Mouse (Mus musculus) right cerebral cortex, adult 2 months (tissue): ENCODE measurements at regions not wholly inside any gene's neighbourhood (a gene's known extent, or its start where the extent isn't known, plus 50 kb on each side); places are given as distances from the start of the nearest gene placed in this dataset.

ENCODE experiments used
- DNase-seq, 2 experiments: peaks; one replicate each; pipeline ENCODE4 v3.0.0; 2021 to 2022; ENCODE audit warnings: low spot score in 2 of 2

DNA sequence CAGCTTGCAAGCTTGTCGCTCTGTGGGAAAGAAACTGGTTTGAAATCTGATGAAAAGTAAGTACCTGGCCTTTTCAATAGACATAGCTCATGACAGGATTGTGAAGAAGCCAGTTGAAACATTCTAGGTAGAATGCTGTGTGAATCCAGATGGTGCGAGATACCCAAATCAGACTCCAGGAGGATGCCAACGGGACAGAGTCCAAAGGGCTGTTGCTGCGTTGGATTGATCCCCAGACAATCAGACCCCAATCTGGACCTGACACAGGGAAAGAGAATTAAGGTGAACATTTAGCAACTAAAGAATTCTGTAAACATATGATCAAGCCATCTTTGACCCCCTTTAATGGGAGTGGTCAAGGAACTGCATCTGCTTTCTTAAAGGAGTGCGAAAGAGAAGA, 296.6 kb upstream of the Gm15217 start:
- DNase-seq = no peak

DNA sequence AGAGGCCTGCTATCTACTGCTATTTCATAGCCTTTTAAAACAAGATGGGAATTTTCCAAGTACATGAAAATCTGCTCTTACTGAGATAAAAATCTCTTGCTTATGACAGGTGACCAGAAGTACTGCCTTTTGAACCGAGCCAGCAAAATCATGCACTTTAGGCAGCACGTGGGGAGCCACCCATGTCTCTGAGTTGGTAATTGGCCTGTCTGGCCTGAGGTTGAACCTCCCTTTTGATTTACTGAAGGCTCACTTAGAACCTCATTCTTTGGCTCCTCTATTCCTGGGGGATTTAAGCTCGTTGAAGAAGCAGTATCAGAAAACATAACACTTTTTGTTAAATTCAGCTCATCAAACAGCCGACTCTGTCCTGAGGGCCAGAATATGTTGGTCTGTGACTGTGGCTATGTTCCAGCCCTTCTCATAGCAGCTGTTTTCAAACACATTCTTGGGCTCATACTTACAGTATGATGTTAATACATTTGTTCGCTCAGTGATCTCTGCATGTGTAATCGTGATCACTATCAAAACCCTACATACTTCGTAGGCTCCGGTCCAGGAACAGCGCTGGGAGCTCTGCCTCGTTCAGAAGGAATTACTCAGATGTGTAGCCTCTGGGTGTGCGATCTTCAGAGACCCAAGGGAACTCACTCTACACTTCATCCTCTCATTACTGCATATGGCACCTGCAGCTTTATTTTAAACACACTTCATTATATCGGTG, 290.1 kb upstream of the Gm15217 start:
- DNase-seq = no peak

DNA sequence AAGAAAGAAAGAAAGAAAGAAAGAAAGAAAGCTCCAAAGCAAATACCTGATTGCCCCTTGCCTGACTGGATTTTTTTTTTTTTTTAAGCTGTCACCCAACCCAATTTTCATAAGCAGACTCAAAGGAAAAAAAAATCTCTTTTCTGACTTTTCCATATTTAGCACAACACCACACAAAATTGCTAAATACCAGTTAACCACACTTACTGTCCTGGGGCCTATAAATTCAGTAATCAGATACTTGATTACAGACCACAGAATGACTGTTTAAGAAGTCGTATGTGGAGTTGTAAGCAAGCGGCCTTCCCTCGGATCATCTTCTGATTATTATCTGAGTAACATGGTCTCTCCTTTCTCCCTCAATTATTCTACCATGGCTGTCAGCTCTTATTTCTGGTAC, 263.3 kb upstream of the Gm15217 start:
- no peak for DNase-seq

DNA sequence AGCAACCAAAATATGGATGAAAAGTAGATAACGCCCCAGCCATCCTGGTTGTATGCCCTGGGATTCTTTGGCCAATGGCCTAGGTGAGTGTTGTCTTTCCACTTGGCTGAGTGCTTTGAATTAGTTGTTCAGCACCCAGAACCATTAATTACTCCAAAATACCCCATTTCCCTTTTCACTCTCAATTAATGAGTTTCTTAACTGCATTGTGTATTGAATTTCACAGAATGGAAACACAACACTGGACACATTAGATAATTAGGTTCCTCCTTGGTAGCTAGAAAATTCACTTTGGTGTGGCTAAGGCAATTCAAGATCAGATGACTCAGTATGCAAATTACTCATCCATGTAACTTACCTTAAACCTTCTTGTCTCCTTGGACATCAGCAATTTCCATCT, 252.7 kb upstream of the Gm15217 start:
- no peak for DNase-seq

DNA sequence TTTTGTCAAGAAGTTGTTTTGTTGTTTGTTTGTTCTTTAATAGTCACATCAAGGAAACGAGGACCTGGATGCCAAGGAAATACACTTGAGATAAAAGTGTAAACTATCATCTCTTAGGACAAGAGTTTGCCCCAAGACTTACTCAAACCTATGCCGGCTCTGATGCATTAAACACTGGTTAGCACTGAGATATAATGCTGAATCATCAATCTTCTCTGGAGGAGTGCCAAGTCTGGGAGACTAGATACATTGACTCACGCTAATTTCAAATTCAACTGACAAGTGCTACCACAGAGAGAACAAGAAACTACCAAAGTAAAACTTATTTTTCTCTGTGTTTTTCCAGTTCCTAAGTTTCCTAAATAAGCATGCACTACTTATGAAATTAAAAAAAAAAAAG, 249.5 kb upstream of the Gm15217 start:
- no peak for DNase-seq

DNA sequence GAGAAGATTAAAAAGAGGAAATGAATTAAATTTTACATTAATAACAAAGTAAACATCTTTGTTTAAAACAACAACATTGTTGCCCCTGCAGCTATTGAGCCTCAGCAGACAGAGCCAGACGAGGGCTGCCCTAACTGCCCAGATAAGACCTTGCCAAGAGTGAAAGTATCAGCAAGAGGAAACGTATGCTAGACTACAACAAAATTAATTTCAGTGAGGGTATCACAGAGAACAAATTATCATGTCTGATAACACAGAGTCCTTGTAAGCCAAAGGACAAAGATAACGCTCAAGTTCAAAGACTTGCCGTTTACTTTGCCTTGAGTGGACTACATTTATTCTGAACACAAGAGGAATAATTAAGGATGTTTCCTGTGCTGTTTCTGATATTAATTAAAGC, 235.0 kb upstream of the Gm15217 start:
- DNase-seq = no peak

DNA sequence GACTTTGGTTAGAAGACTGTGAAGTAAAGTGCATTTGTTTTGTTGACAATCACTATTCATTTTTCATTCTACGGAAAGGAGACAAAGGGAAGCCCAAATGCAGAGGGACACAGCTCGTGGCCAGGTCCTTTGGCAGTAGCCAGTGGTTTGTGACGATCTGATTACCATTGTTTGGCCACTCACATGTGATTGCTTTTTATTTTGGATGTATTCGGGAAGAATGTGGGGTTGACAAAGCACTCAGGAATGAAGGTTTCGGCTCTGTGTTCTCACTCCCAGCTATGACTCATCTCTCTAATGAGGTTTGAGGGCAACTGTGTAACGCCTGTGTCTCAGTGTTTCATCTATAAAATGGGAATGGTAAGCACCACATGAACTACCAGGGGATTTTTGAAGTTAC, 234.5 kb upstream of the Gm15217 start:
- no peak for DNase-seq

DNA sequence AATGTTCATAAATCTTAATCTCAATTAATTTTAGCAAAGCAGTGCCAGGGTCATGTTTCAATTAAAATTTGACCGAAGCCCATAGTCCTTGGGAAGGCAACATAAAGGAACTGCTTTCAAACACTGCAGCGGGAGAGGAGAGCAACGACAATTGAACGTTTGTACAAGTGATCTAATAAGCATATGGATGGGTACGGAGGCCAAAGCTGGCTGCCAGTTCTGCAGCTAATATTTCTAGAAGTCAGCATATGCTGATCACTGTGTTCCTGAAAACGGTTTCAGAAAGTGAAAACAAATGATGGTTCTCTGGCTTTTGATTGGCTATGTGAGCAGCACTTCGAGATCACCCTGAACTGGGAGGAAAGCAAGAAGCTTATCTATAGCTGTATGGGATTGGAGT, 233.6 kb upstream of the Gm15217 start:
- no peak for DNase-seq

DNA sequence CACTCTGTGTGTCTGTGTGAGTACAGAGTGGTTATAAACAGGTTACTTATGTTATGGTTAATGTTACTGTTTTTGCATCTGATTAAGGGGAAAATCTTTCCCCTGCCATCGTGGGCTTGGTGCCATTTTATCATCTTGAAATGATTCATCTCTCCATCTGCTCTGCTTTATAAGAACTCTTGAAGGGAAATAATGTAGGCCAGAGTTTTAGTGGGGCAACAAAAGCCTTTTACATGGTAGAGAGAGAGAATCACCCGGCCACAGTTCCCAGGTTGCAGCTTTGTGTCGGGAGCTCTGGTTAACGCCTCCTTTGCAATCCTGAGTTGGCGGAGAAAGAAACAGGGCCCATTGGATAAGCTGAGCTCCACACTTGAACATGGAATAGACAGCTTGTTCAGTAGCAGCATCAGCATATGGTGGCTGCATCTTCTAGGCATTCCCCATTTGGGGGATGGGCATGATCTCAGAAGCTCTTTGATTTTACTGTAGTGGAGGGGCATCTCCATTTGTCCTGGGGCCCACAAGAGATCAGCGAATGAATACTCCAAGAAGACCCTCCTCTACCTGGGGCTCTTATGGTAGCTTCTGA, 230.0 kb upstream of the Gm15217 start:
- peak; percentile 21 to 31 for DNase-seq

DNA sequence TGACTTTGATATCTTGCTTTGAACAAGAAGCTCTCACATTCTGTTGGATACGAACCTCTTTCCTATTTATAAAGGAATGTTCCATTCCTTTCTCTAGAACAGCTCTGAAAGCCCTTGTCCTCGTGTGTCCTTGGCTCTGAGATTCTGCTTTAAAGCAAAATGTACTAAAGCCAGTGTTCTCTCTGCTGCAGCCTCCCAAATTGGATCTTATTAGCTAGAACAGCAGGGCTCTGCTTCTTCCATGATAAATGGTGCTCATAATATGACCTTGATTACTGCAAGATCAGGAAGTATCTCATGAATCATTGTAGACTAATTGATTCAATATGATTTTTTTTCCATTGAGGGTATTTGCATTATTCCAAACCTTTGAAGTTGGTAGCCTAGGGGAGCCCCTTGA, 220.5 kb upstream of the Gm15217 start:
- no peak for DNase-seq

DNA sequence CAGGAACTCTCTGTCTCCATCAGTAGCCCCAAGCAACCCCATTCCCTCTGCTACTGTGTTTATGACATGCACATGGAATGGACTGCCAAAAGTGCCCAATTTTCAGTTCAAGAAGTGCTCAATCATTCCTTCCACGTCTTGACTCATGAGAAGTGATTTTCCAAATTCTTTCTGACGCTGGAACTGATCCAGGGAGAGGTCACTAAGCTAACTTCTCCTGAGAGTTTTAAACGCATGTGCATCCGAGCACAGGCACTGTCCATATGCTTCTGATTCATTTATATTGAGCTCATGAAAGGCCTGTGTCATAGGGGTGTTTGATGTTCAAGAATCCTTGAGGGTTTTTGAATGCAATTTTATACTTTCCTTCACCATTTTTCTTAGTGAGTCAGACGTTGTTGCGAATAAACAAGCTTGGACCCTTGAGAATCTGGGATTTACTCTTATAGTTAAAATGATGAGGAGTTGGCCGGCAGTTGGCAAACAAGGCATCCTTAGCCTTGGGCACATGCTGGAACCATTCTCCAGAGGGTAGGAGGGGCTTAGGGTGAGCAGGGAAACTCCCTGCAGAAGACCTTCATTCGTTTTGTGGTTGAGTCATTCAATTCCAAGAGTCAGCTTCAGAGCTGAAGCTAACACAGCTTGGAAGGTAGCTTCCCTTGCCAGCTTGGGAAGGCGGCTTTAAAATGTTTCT, 206.9 kb upstream of the Gm15217 start:
- no peak for DNase-seq

DNA sequence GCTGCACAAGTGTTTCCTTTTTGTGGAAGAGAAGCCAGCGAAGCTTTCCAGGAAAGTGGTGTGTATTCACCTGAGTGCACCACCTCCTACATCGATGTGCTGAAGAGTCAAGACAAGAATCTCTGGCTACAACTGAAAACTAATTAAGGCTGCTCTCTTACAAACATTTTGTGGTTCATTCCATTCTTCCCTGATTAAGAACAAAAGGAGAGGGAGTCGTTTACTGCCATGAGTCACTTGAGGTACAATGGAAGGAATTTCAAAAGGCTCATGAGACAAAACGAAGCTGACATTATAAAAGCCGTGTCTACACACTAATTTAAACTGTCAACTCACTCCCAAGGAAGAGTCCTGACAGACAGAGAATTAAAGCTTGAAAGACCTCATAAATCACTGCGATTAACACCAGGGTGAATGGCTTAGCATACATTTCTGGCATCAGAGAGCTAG, 206.3 kb upstream of the Gm15217 start:
- DNase-seq = no peak

DNA sequence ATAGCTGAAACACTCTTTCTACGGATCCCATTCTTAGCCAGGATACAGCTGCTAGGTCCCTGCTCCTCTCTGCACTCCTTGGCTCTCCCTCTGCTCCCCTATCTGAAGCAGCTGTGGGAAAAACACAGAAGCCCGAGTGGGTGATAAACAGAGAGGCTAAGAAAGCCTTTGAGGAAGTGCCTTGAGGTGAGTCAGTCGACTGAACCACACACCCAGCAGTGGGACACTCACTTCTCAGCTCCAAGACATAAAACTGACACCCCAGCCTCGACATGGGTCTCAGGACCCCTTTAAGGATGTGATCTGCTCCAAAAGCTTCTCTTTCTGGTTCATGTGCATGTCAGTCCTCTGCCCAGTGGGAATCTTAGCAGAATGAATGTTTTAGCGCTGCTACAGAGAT, 204.8 kb upstream of the Gm15217 start:
- no peak for DNase-seq

DNA sequence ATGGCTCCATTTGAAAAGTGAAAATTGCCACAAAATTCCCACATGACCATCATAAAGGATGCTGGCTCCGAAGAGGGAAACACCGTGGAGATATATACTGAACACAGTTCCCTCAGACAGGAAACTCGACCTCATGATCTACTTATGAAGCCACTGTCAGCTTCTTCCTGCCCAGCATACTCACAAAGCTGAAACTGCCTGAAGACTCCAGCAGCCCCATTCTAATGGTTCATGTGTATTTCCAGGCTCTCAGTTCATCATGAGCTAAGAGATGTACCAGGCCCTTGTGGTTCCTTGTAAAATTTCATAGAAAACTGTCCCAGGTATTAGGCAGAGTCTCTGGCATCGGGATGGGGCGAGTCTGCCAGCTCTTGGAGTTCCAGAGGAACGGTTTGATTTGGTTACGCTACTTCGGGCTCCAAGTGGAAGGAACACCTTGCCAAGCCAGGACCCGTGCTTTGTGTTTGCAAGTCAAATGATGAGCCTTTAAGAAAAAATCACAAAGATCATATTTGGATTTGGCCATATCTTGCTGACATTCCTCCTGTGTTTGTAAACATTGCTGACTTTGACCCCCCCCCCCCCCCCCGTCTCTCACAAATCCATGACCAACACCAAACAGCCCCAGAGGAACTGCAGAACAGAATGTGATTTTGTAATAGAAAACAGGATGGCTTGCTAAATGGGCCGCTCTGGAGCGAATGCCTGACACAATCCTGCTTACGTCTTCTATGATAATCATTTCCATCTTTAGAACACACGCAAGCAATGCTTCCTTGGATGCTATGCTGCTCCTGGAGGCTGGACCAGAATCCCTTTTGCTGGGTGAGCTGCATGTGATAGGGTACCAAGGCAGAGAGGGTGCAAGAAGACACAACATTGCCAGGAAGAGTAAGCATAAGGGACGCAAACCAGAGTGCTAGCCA, 203.7 kb upstream of the Gm15217 start:
- DNase-seq = no peak

DNA sequence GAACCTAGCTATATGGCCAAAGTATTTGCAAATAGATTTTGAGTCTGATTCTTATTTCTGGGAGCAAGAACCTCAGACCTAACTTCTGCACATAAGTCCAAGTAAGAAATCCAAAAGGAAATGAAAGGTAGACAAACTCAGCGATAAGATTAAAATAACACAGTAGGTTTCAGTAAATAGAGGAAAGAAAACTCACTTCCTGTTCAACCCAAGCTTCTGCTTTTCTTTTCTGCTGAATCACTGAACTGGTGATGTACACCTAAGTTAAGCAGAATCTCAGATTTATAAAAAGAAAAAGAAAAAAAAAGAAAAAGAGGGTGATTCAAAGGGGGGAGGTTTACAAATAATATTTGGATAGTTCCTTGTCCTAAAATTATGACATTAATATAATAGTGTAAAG, 200.2 kb upstream of the Gm15217 start:
- DNase-seq = no peak

DNA sequence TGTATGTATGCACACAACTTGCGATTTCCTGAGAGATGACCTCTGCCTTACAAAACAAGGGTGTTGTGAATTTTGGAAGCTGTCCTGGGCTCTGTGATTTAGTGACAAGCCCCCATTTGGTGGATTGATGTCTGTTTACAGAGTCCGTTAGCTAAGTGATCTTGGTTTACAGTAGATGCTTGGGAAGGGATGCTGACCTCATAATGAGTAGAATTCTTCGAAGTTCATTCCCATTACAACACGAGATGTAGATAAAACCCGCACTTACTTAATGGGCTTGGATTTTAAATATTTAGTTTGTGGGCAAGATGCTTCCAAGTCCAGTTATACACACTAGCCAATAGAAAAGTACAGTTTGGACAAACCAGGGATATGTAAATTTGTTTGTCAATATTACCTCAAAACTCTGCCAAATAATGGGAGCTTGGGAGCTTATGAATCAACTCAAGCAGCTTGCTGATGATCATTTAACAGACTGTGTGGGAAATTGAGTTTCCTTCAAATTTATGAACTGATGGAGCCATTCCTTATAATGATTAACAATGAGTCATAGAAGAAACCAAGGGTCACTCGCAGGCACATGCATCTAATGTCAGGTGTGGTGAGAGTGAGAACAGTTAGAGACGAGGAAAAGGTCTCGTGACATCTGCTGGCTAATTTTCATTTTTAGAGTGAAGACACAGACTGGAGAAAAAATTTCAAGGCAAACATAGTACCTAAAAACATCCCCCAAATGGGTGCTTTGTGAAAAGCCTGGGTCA, 187.4 kb upstream of the Gm15217 start:
- no peak for DNase-seq

DNA sequence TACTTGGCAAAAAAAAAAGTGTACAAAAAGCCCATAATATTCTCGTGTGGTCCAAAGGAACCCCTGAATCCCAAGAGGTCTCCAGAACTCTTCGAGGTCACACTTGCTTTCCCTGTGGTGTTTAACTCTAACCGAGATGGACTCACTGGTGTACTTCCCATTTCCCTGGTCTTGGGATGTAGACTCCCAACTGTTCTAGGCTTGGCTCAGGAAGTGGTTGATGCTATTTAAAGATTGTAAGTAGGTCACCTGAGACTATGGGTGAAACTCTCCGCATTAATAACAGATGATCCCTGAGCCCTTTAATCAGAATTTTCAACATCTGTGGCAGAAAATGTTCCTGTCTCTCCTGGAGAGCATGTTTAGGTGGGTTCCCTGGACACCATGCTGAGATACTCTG, 185.6 kb upstream of the Gm15217 start:
- DNase-seq = no peak

DNA sequence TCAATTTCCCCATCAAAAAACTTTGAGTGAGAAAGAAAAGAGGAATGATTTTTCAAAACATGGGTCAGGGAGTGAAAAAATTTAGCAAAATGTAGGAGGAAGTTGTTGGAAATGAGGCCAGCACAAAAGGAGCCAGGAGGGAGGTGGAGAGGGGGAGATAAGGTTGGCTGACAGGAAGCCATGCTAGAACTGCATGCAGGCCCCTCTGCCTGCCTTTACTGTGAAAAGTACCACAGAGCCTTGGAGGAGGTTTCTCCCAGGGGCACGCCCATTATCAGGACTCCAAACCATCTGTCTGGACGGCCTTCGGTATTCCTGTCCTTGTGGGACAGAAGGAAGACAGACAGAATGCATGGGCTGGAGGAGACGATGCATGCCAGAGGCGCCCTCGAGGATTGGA, 183.3 kb upstream of the Gm15217 start:
- no peak for DNase-seq

DNA sequence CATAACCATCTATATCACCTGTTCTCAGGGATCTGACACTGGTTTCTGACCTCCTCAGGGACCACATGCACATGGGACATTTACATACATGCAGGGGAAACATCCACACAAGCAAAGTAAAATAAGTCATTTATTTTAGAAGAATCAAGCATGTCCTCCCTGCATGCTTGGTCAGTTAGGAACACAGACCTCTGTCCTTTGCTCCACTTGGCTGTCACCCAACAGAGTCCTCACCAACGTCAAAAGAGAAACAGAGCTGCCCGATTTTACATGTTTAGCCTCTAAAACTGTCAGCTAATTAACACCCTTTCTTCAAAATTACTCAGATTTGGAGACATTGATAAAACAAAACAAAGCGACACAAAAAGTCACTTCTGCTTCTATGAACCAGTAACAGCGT, 176.4 kb upstream of the Gm15217 start:
- no peak for DNase-seq

DNA sequence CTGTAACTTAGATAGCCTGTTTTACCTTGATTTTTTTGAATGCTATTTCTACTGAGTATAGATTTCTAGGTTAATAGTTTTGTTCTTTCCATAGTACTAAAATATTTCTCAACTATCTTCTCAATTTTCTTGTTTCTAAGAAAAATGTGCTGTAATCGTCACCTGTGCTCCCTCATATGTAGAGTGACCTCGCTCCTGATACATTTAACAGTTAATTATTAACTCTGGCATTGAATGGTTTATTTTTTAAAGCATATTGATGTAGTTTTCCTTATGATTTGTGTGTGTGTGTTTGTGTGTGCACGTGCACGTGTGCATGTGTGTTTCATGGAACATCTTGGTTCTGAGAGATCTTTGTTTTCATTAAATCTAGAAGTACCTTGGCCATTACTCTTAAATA, 158.7 kb upstream of the Gm15217 start:
- DNase-seq = no peak

DNA sequence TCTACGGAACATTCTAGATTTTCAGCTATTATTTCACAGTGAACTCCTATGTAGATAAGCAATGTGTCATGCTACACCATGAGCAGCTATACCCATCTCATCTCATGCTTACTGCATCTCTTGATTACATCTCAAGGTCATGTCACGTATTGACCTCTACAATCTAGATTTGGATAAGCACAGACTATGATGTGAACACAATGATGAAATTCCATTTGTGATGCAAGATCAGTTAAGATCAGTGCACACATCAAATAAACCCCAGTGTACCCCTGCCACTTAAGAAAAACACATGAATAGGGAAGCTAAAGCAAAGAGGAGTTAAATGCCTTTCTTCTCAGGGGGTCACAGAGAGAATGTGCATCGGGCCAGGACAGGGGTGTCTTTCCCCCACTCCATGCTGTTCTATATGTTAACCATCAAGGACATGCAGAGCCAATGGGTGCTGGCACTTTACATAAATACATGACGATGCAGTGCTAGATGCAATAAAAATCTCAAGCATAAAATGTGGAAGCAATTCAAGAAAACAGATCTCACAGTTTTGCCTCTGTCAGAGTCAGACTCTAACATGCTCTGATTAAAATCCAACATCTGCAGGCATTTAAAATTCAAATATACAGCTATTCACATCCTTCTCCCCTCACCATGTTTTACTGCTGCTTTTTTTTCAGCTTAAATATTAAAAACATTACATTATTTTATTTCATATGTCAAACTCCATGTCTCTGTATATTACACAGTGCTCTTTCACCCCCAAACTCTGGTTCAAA, 157.1 kb upstream of the Gm15217 start:
- no peak for DNase-seq
